Mouse (Mus musculus) ZHBTc4 (cell line): ENCODE results near the gene Taf10.
A peak's percentile ranks its signal among the peaks of the same experiment; 100 is the strongest.

Source experiments
- DNase-seq: peaks from one replicate; pipeline ENCODE4 v3.0.0-alpha.2; 2011; ENCODE audit warnings: low read depth, low spot score

Taf10 gene

DNA sequence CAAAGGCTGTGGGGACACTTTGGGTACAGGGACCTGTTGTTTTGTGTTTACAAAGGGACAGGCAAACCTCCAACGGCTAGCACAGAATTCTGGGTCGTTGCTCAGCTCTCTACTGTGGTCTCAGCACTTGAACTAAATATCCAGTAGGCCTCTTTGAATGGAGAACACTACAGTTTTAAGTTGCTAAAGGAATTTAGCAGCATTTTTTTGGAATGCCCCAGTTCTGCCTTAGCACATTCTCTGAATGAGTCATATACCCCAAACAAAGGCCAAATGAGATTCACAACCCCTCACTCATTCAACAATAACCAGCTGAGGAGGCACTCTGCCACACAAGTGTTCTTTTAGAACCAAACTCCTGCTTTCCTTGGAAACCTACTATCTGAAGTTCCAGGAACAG is 22.2 kb downstream of the Taf10 start:
- no peak for DNase-seq

DNA sequence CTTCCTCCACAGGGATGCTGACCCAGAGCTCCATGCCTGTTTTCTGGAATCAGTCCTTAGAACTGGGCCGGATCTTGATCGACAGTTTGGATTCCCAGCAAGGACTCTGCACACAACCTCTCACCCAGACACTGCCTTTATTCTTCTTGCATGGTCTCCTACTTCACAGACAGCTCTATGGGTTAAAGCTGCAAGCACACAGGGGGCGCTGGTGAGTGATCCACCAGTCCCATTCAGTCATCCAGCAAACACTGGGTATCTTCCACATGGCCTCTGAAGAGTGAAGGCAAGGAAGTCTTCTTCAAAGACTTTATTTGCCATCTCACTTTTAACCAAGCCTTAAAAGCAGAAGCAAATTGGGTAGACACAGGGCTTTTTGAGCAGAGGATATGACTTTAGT is 28.8 kb downstream of the Taf10 start:
- DNase-seq = peak; percentile 14

DNA sequence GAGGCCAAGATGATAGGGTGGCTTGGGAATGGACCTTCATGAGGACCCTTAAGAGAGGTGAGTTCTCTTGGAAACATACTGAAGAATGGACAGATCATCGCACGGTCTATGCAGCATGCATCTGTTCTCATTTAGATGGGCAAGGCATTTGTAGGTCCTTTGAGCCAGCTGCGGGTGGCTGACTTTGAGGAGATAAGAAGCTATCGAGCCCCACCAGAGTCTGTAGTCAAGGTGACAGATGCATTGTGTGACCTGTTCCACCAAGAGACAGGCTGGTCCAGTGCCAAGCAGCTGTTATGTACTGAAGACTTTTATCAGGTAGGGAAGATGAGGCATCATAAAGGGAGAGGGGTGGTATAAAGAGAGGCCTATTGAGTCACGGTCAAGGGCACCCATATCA is 35.4 kb downstream of the Taf10 start:
- DNase-seq = no peak

DNA sequence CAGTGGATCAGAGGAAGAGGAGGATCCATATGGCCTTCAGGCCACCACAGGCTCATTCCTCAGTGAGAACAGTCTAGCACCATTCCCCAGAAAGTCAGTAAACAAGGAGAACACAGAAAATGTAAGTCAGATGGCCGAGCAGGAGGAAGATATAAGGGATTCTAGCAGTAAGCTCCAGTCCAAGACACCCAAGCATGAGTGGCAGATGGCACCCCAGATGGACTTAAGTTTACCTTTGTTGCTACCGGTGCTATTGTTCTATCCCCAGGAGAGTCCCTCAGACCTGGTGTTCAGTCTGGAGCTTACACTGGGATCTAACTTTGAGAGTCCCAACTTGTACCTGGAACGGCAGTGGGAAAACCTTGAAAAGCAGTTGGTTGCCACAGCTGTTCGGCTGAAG is 40.3 kb downstream of the Taf10 start:
- no peak for DNase-seq

DNA sequence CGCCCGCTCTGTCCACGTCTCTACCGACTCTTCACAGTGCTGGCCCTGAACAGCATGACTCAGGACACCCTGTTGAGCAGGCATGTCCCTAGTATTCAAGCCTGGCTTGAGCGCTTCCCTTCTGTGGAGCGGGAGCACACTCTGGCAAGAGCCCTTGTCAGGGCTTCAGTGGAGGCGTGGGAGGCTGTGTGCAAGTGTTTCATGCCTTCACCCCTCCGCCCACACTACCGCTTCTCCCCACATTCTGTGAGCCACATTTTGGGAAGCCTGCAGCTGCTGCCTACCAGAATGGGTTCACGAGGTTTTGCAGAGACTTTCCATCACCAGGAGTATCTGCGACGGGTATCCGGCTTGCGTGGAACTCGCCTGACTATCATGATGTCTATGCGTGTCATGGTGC is 41.0 kb downstream of the Taf10 start:
- DNase-seq = peak; percentile 11

GRCm38 (mm10) chr7:105690875-105691274 is 53.3 kb downstream of the Taf10 start:
- DNase-seq = no peak
